In genomic region chr11:119650456-119650855, GRCm38 (mm10) we compare ENCODE assay signal across 18 mouse cellular contexts.
"Had no signal": no experiment of that assay in that cellular context is flagged by ENCODE, and none has a peak within 500 bp of the region (broad histone marks: within the 10 kb centered on the region; RNA-seq: fewer than 3 reads in every experiment).

No protein-coding gene starts in this region.

- H3K4me3 ChIP-seq: kidney, embryonic 15.5 days; liver, embryonic 12.5 days; liver, embryonic 15.5 days; neural tube, embryonic 13.5 days had no signal

- DNase-seq: kidney, adult 2 months; kidney, postnatal 14 days; kidney, postnatal 4 days; layer of hippocampus, adult 9-11 months; liver; lung, adult 2 months; lung, postnatal 14 days; lung, postnatal 4 days; midbrain, embryonic 14.5 days; thymus, adult 2 months; thymus, postnatal 14 days; thymus, postnatal 4 days had no signal

- H3K4me2 ChIP-seq: kidney, embryonic 15.5 days; liver, embryonic 12.5 days; liver, embryonic 15.5 days; neural tube, embryonic 13.5 days had no signal

- H3K27me3 ChIP-seq: kidney, embryonic 15.5 days; liver, embryonic 12.5 days; liver, embryonic 15.5 days; neural tube, embryonic 13.5 days had no signal

- H3K9ac ChIP-seq: kidney, embryonic 15.5 days; liver, embryonic 12.5 days; liver, embryonic 15.5 days; neural tube, embryonic 13.5 days had no signal

- H3K36me3 ChIP-seq: kidney, embryonic 15.5 days; liver, embryonic 12.5 days; liver, embryonic 15.5 days; neural tube, embryonic 13.5 days had no signal

- H3K9me3 ChIP-seq: kidney, embryonic 15.5 days; liver, embryonic 12.5 days; liver, embryonic 15.5 days; neural tube, embryonic 13.5 days had no signal

- ATAC-seq: intestine, postnatal 0 days; liver, embryonic 12.5 days had no signal

- H3K27ac ChIP-seq: kidney, embryonic 15.5 days; liver, embryonic 12.5 days; liver, embryonic 15.5 days; neural tube, embryonic 13.5 days; stomach, postnatal 0 days had no signal

- H3K4me1 ChIP-seq: liver, embryonic 15.5 days had no signal
